Mouse (Mus musculus) lung, adult 2 months (tissue): Measurements from ENCODE around the gene Tmem200b.

ENCODE experiments used
- CTCF ChIP-seq: fragments of 200-500 bp; IDR thresholded peaks from 2 replicates; pipeline ENCODE4 v1.5.1; 2011; ENCODE audit warnings: mild to moderate bottlenecking, low read length, control low read depth; ENCODE audit not compliant: insufficient read depth
- POLR2A ChIP-seq: fragments of 200-500 bp; IDR thresholded peaks from 2 replicates; pipeline ENCODE4 v1.6.1; 2011; ENCODE audit warnings: low read depth, mild to moderate bottlenecking, control low read depth, low read length, borderline replicate concordance; ENCODE audit errors: extremely low read depth

DNA sequence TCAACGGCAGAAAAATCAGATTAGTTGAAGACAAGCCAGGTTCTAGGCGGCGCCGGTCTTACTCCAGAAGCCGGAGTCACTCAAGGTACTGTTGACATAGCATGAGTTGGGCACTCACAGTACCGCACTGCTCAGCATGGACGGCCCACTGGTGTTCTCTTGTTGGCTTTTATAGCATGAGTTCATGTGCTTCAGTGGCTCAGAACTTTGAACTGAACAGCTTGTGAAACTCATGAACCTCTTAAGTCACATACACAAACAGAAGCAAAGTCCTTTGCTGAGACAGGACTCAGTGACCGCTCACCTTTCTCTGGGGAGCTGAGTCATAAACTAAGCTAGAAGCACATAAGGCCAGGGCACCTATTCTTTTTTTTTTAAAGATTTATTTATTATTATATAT is 23.8 kb upstream of the Tmem200b start:
- no peak for TF ChIP-seq CTCF
- TF ChIP-seq POLR2A, result no peak
